Mouse (Mus musculus): ENCODE data around the gene Prpf40a. TPM values are rescaled to one million over a fixed set of nuclear protein-coding genes. Genes with fewer than 3 reads are reported as not detected.

Gene Prpf40a
- polyA plus RNA-seq, 1 experiment: 21.3 TPM

DNA sequence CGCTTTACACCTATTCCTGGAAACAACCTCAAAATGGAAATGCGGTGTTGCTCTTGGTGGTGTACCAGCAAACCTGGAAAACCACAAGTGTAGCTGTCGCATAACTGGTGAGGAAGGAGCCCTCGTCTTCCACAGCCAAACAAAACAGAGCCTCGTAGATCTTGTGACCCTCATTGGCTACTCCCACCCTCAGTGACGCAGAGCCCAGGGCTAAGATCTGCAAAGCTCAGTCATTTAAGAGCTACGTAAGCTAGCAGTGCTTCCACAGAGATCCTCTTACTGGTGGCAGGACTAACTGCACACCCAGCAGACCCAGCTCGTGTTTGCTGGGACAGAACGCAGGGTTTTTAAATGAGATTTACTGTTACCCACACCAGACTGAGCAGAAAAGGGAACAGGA, 96.1 kb downstream of the Prpf40a start:
- no peaks in the 10 kb centered on the region for H3K27me3 ChIP-seq (ENCODE audit: control insufficient read depth, insufficient read depth, insufficient read length)
- no peak overlapping the region for H3ac ChIP-seq (ENCODE audit: control insufficient read depth, insufficient read length, low read depth)
- TF ChIP-seq FOSL1 (IDR thresholded peaks at IDR 0.05; ENCODE audit: insufficient read depth, low read length, poor library complexity, severe bottlenecking) (no peak), USF1 (IDR thresholded peaks at IDR 0.05; ENCODE audit: low read depth) (no peak), CEBPB (IDR thresholded peaks at IDR 0.05; ENCODE audit: low read depth) (no peak), MAX (IDR thresholded peaks at IDR 0.05) (no peak), CTCF (IDR thresholded peaks at IDR 0.05; ENCODE audit: control insufficient read depth, insufficient read depth, insufficient read length) (no peak), MYOG (IDR thresholded peaks at IDR 0.05; ENCODE audit: control insufficient read depth, extremely low read depth, insufficient read length) (no peak), MYOD1 (IDR thresholded peaks at IDR 0.05; ENCODE audit: control insufficient read depth, insufficient read length, low read depth) (no peak)
- no peak overlapping the region for H3K4me3 ChIP-seq (ENCODE audit: insufficient read depth, poor library complexity, severe bottlenecking)
- H3K79me3 ChIP-seq (ENCODE audit: low read depth): no peaks in the 10 kb centered on the region
- H3K36me3 ChIP-seq (ENCODE audit: control insufficient read depth, insufficient read depth): no peaks in the 10 kb centered on the region
- H3K79me2 ChIP-seq (ENCODE audit: control insufficient read depth, insufficient read depth): no peaks in the 10 kb centered on the region

- no peaks in the 10 kb centered on the region for H3K79me3 ChIP-seq (ENCODE audit: low read depth)
- no peaks in the 10 kb centered on the region for H3K27me3 ChIP-seq (ENCODE audit: control insufficient read depth, insufficient read depth, insufficient read length)
- H3K4me3 ChIP-seq (ENCODE audit: insufficient read depth, poor library complexity, severe bottlenecking): no peak overlapping the region
- H3ac ChIP-seq (ENCODE audit: control insufficient read depth, insufficient read length, low read depth): no peak overlapping the region
- H3K36me3 ChIP-seq (ENCODE audit: control insufficient read depth, insufficient read depth): no peaks in the 10 kb centered on the region
- TF ChIP-seq CEBPB (IDR thresholded peaks at IDR 0.05; ENCODE audit: low read depth) (no peak), MAX (IDR thresholded peaks at IDR 0.05) (no peak)
- no peaks in the 10 kb centered on the region for H3K79me2 ChIP-seq (ENCODE audit: control insufficient read depth, insufficient read depth)
Observed at GRCm38 (mm10) chr2:53088744-53089143, 102.3 kb downstream of the Prpf40a start.

DNA sequence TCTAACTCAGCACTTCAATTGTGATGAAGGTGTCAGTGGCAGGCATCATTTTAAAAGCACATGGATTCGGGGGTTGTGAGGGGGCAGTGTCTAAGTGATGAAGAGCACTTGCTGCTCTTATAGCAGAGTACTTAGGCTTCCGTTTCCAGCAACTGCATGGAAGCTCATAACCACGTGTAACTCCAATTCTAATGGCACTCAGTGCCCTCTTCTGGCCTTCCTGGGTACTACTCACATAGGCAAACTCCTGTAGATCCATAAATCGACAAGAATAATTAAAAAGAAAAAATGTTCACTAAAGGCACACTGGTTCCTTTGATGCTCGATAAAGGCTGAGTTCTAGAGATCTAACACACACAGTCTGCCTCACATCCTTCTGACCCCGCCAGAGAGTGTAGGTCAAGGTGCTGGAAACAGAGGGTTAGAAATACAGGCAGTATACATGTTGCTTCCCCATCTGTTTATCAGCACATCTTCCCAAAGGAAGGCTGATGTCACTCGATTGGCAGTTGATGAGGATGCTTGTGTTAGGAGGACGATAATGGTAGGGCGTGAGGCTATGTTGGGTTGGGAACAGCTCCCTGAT, 105.4 kb downstream of the Prpf40a start:
- TF ChIP-seq CEBPB (IDR thresholded peaks at IDR 0.05; ENCODE audit: low read depth) (no peak), USF1 (IDR thresholded peaks at IDR 0.05; ENCODE audit: low read depth) (no peak), MYOD1 (IDR thresholded peaks at IDR 0.05; ENCODE audit: control insufficient read depth, insufficient read length, low read depth) (no peak), CTCF (IDR thresholded peaks at IDR 0.05; ENCODE audit: control insufficient read depth, insufficient read depth, insufficient read length) (peak; percentile 14), MAX (IDR thresholded peaks at IDR 0.05) (peak; percentile 80), FOSL1 (IDR thresholded peaks at IDR 0.05; ENCODE audit: insufficient read depth, low read length, poor library complexity, severe bottlenecking) (no peak)
- H3K27me3 ChIP-seq (ENCODE audit: control insufficient read depth, insufficient read depth, insufficient read length): no peaks in the 10 kb centered on the region
- no peak overlapping the region for H3K4me3 ChIP-seq (ENCODE audit: insufficient read depth, poor library complexity, severe bottlenecking)
- H3K79me2 ChIP-seq (ENCODE audit: control insufficient read depth, insufficient read depth): no peaks in the 10 kb centered on the region
- no peaks in the 10 kb centered on the region for H3K79me3 ChIP-seq (ENCODE audit: low read depth)
- H3K36me3 ChIP-seq (ENCODE audit: control insufficient read depth, insufficient read depth): no peaks in the 10 kb centered on the region
- no peak overlapping the region for H3ac ChIP-seq (ENCODE audit: control insufficient read depth, insufficient read length, low read depth)

Other genes starting within 250 kb of the Prpf40a start
- 13.7 TPM for gene Arl6ip6, start 442 bp upstream of the Prpf40a start, polyA plus RNA-seq (2012; fragmentation: generic; extraction: Trizol)

All from C2C12 (cell line).